Mouse (Mus musculus): ENCODE measurements around the gene Dnah8. TPM values are rescaled to one million over a fixed set of nuclear protein-coding genes. Genes with fewer than 3 reads are reported as not detected.

Dnah8 gene
- polyA plus RNA-seq, 1 experiment = not detected

DNA sequence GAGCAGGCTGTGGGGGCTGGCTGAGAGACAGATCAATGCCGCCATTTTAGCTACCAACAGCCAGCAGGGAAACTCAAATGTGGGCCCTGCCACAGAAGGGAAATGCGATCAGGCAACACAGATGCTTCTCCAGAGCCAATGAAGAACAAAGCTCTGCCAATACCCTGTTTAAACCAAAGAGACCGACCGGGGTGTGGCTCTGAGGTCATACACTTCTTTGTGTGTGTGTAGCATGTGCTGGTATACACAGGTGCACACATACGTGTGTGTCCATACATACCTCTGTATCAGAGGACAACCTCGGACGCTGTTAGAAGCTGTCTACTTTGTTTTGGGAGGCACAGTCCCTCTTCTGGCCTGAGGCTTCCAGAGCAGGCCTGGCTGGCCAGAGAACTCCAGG lies 16.8 kb upstream of the Dnah8 start:
- peaks cover 61% of the 10 kb centered on the region for H3K4me1 ChIP-seq

GRCm38 (mm10) chr17:30607909-30608495 lies 16.2 kb upstream of the Dnah8 start:
- H3K27me3 ChIP-seq (replicated peaks) = no peaks in the 10 kb centered on the region
- H3K4me3 ChIP-seq (replicated peaks) = no peak overlapping the region
- no peak for TF ChIP-seq FLI1 (IDR thresholded peaks at IDR 0.05; ENCODE audit: low read length)
- TF ChIP-seq GATA1 (IDR thresholded peaks at IDR 0.05; ENCODE audit: borderline replicate concordance, low read length) = no peak
- peaks cover 65% of the 10 kb centered on the region for H3K4me1 ChIP-seq
- no peaks in the 10 kb centered on the region for H3K9me3 ChIP-seq
- H3K36me3 ChIP-seq (replicated peaks; ENCODE audit: low read length) = peaks cover 56% of the 10 kb centered on the region

More for the DNA sequence above, 16.8 kb upstream of the Dnah8 start:
- H3K36me3 ChIP-seq (replicated peaks; ENCODE audit: low read length) = peaks cover 62% of the 10 kb centered on the region
- no peak overlapping the region for H3K4me3 ChIP-seq (replicated peaks)
- no peaks in the 10 kb centered on the region for H3K27me3 ChIP-seq (replicated peaks)
- no peak for TF ChIP-seq FLI1 (IDR thresholded peaks at IDR 0.05; ENCODE audit: low read length)
- TF ChIP-seq GATA1 (IDR thresholded peaks at IDR 0.05; ENCODE audit: borderline replicate concordance, low read length) = no peak
- H3K9me3 ChIP-seq = no peaks in the 10 kb centered on the region

- peaks cover 64% of the 10 kb centered on the region for H3K4me1 ChIP-seq
- H3K9me3 ChIP-seq = no peaks in the 10 kb centered on the region
- peak overlapping the region; percentile 25 for H3K4me3 ChIP-seq (replicated peaks)
- H3K27me3 ChIP-seq (replicated peaks) = no peaks in the 10 kb centered on the region
- TF ChIP-seq FLI1 (IDR thresholded peaks at IDR 0.05; ENCODE audit: low read length) (no peak), GATA1 (IDR thresholded peaks at IDR 0.05; ENCODE audit: borderline replicate concordance, low read length) (no peak)
- H3K36me3 ChIP-seq (replicated peaks; ENCODE audit: low read length) = peaks cover 41% of the 10 kb centered on the region
Observed at GRCm38 (mm10) chr17:30609305-30609979, 14.7 kb upstream of the Dnah8 start.

GRCm38 (mm10) chr17:30609980-30610307 lies 14.2 kb upstream of the Dnah8 start:
- Histone ChIP-seq H3K36me3 (replicated peaks; ENCODE audit: low read length) (peaks cover 36% of the 10 kb centered on the region), H3K27me3 (replicated peaks) (no peaks in the 10 kb centered on the region), H3K9me3 (no peaks in the 10 kb centered on the region), H3K4me3 (replicated peaks) (no peak overlapping the region), H3K4me1 (peaks cover 64% of the 10 kb centered on the region)
- TF ChIP-seq FLI1 (IDR thresholded peaks at IDR 0.05; ENCODE audit: low read length) (no peak), GATA1 (IDR thresholded peaks at IDR 0.05; ENCODE audit: borderline replicate concordance, low read length) (no peak)

DNA sequence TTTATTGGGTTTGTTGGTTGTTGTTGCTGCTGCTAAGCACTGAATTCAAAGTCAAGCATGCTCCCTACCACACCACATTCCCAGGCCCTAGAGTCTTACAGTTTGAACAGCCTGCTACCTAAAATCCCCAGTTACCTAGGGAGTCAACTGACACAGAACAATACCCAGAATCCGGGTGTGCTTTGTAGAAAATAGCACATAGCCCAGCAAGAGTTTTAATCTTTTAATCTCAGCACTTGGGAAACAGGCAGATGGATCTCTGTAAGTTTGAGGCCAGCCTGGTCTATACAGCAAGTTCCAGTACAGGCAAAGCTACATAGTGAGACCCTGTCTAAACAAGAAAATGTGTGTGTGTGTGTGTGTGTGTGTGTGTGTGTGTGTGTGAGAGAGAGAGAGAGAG lies 13.4 kb upstream of the Dnah8 start:
- no peak for TF ChIP-seq GATA1 (IDR thresholded peaks at IDR 0.05; ENCODE audit: borderline replicate concordance, low read length)
- Histone ChIP-seq H3K9me3 (no peaks in the 10 kb centered on the region), H3K36me3 (replicated peaks; ENCODE audit: low read length) (peaks cover 32% of the 10 kb centered on the region), H3K4me3 (replicated peaks) (peak overlapping the region; percentile 16), H3K27me3 (replicated peaks) (no peaks in the 10 kb centered on the region), H3K4me1 (peaks cover 64% of the 10 kb centered on the region)

- Histone ChIP-seq H3K27me3 (replicated peaks) (no peaks in the 10 kb centered on the region), H3K4me1 (peaks cover 58% of the 10 kb centered on the region), H3K36me3 (replicated peaks; ENCODE audit: low read length) (peaks cover 25% of the 10 kb centered on the region), H3K9me3 (no peaks in the 10 kb centered on the region), H3K4me3 (replicated peaks) (peak overlapping the region; percentile 92)
- TF ChIP-seq FLI1 (IDR thresholded peaks at IDR 0.05; ENCODE audit: low read length) (no peak), GATA1 (IDR thresholded peaks at IDR 0.05; ENCODE audit: borderline replicate concordance, low read length) (no peak)
Observed at GRCm38 (mm10) chr17:30611221-30612074, 12.7 kb upstream of the Dnah8 start.

- Histone ChIP-seq H3K4me3 (replicated peaks) (peak overlapping the region; percentile 92), H3K9me3 (no peaks in the 10 kb centered on the region), H3K27me3 (replicated peaks) (no peaks in the 10 kb centered on the region), H3K36me3 (replicated peaks; ENCODE audit: low read length) (peaks cover 18% of the 10 kb centered on the region), H3K4me1 (peaks cover 50% of the 10 kb centered on the region)
- TF ChIP-seq GATA1 (IDR thresholded peaks at IDR 0.05; ENCODE audit: borderline replicate concordance, low read length) (no peak), FLI1 (IDR thresholded peaks at IDR 0.05; ENCODE audit: low read length) (no peak)
Observed at GRCm38 (mm10) chr17:30612075-30612859, 11.9 kb upstream of the Dnah8 start.

DNA sequence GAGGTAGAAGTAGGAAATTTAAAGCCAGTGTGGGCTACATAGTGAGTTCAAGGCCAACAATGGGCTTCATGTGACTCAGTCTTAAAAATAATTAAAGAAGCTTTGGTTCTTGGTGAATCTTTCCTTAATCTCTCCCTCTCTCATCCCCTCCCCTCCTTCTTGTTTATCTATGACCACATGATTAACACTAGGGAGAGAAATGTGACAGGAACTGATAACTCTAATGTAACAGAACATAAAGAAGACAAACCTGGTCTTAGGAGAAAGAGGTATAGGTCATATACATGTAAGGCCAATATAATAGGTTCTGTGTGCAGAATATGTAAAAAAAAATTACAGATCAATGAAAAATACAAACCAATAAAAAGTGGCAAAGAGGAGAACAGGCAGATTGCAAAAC lies 10.8 kb upstream of the Dnah8 start:
- Histone ChIP-seq H3K4me3 (replicated peaks) (no peak overlapping the region), H3K9me3 (no peaks in the 10 kb centered on the region), H3K4me1 (peaks cover 41% of the 10 kb centered on the region), H3K36me3 (replicated peaks; ENCODE audit: low read length) (peaks cover 8% of the 10 kb centered on the region), H3K27me3 (replicated peaks) (no peaks in the 10 kb centered on the region)
- TF ChIP-seq FLI1 (IDR thresholded peaks at IDR 0.05; ENCODE audit: low read length) = no peak
- TF ChIP-seq GATA1 (IDR thresholded peaks at IDR 0.05; ENCODE audit: borderline replicate concordance, low read length) = no peak

- Histone ChIP-seq H3K27me3 (replicated peaks) (peaks cover 2% of the 10 kb centered on the region), H3K4me3 (replicated peaks) (no peak overlapping the region), H3K9me3 (peaks cover 7% of the 10 kb centered on the region; the same call in 1 of the 2 replicates), H3K36me3 (replicated peaks; ENCODE audit: low read length) (no peaks in the 10 kb centered on the region), H3K4me1 (peaks cover 13% of the 10 kb centered on the region)
- TF ChIP-seq FLI1 (IDR thresholded peaks at IDR 0.05; ENCODE audit: low read length) = no peak
- no peak for TF ChIP-seq GATA1 (IDR thresholded peaks at IDR 0.05; ENCODE audit: borderline replicate concordance, low read length)
Observed at GRCm38 (mm10) chr17:30616203-30616602, 8.0 kb upstream of the Dnah8 start.

Measured in megakaryocyte, embryonic 14.5 days (primary cell).